Mouse (Mus musculus) liver, embryonic 14.5 days (tissue): ENCODE data around the gene Epha4.

ENCODE experiments used
- CTCF ChIP-seq: IDR thresholded peaks from 2 replicates; pipeline ENCODE4 v1.5.1; 2016; ENCODE audit warnings: antibody characterized with exemption, low read depth, control low read depth
- EP300 ChIP-seq: IDR thresholded peaks from 2 replicates; pipeline ENCODE4 v1.6.1; 2016; ENCODE audit warnings: antibody characterized with exemption, low read depth

- no peak for TF ChIP-seq EP300
- TF ChIP-seq CTCF = no peak
Measured at GRCm38 (mm10) chr1:77452721-77453120, 62.2 kb downstream of the Epha4 start.
